Mouse (Mus musculus): ENCODE results near the gene Map9.
A peak's percentile ranks its signal among the peaks of the same experiment; 100 is the strongest.
"Not testable (repeated sequence)": the region's sequence is repeated elsewhere in the genome, so short reads cannot be mapped to it uniquely, and the experiment has no call there.

The Map9 gene

GRCm38 (mm10) chr3:82407432-82407831 is 49.6 kb downstream of the Map9 start:
- DNase-seq (ENCODE audit: extremely low read depth, low read depth): no peak

- DNase-seq (ENCODE audit: extremely low read depth, low read depth): peak; percentile 8
Measured at GRCm38 (mm10) chr3:82412397-82412796, 54.6 kb downstream of the Map9 start.

GRCm38 (mm10) chr3:82417958-82418357 is 60.1 kb downstream of the Map9 start:
- DNase-seq (ENCODE audit: extremely low read depth, low read depth): no peak

- DNase-seq (ENCODE audit: extremely low read depth, low read depth): no peak
Measured at GRCm38 (mm10) chr3:82435351-82435750, 77.5 kb downstream of the Map9 start.

GRCm38 (mm10) chr3:82440976-82441375 is 83.1 kb downstream of the Map9 start:
- DNase-seq (ENCODE audit: extremely low read depth, low read depth): no peak

GRCm38 (mm10) chr3:82441601-82442000 is 83.8 kb downstream of the Map9 start:
- not testable (repeated sequence) for DNase-seq (ENCODE audit: extremely low read depth, low read depth)
